Mouse (Mus musculus) limb, embryonic 10.5 days (tissue): ENCODE measurements at regions not wholly inside any gene's neighbourhood (a gene's known extent, or its start where the extent isn't known, plus 50 kb on each side); places are given as distances from the start of the nearest gene placed in this dataset.

Source experiments
- DNase-seq: peaks from one replicate; pipeline ENCODE4 v3.0.0-alpha.2; 2017; ENCODE audit warnings: low spot score
- H3K27ac ChIP-seq: fragments of 300-500 bp; sonication (generic); 2 replicates; pipeline ENCODE4 v1.5.1; 2016; ENCODE audit warnings: mild to moderate bottlenecking
- H3K27me3 ChIP-seq: fragments of 300-500 bp; sonication (generic); 2 replicates; pipeline ENCODE4 v1.6.1; 2016; ENCODE audit warnings: low read depth, mild to moderate bottlenecking; ENCODE audit not compliant: poor library complexity, severe bottlenecking
- H3K36me3 ChIP-seq: fragments of 300-500 bp; sonication (generic); 2 replicates; pipeline ENCODE4 v1.6.1; 2016; ENCODE audit warnings: mild to moderate bottlenecking, moderate library complexity
- H3K4me1 ChIP-seq: fragments of 300-500 bp; sonication (generic); 2 replicates; pipeline ENCODE4 v1.6.1; 2016
- H3K4me3 ChIP-seq: fragments of 300-500 bp; sonication (generic); 2 replicates; pipeline ENCODE4 v1.5.1; 2016; ENCODE audit warnings: mild to moderate bottlenecking, moderate library complexity
- H3K9me3 ChIP-seq: fragments of 300-500 bp; sonication (generic); replicated peaks from 2 replicates; pipeline ENCODE4 v1.6.1; 2016; ENCODE audit warnings: mild to moderate bottlenecking
- WGBS: fragments of 180-500 bp; shearing (Covaris S2); methylation state at CpG from one replicate; pipeline ENCODE4 v1.1.7; 2016; 5-methylcytosine and 5-hydroxymethylcytosine counted together

- WGBS, result 52% methylated on average over 4 of the region's 4 CpGs
- no peaks in the 10 kb centered on the region for H3K27me3 ChIP-seq
- peaks cover 9% of the 10 kb centered on the region for H3K4me1 ChIP-seq
Measured at GRCm38 (mm10) chr9:115656994-115657713, 252.1 kb upstream of the Gadl1 start.

GRCm38 (mm10) chr9:115658477-115658876 is 250.8 kb upstream of the Gadl1 start:
- no peak overlapping the region for H3K27ac ChIP-seq
- WGBS, result 95% methylated on average over 5 of the region's 5 CpGs
- no peak for DNase-seq
- H3K9me3 ChIP-seq, result no peaks in the 10 kb centered on the region
- H3K4me1 ChIP-seq, result peaks cover 9% of the 10 kb centered on the region
- no peak overlapping the region for H3K4me3 ChIP-seq
- no peaks in the 10 kb centered on the region for H3K27me3 ChIP-seq
- no peaks in the 10 kb centered on the region for H3K36me3 ChIP-seq

More at GRCm38 (mm10) chr9:115656994-115657713, 252.1 kb upstream of the Gadl1 start:
- Histone ChIP-seq H3K4me3 (no peak overlapping the region), H3K27ac (no peak overlapping the region), H3K9me3 (no peaks in the 10 kb centered on the region), H3K36me3 (no peaks in the 10 kb centered on the region)
- no peak for DNase-seq

- 73% methylated on average over 1 of the region's 1 CpGs for WGBS
- DNase-seq, result no peak
- H3K4me1 ChIP-seq, result peaks cover 9% of the 10 kb centered on the region
- no peak overlapping the region for H3K4me3 ChIP-seq
- no peak overlapping the region for H3K27ac ChIP-seq
- no peaks in the 10 kb centered on the region for H3K27me3 ChIP-seq
- no peaks in the 10 kb centered on the region for H3K9me3 ChIP-seq
- no peaks in the 10 kb centered on the region for H3K36me3 ChIP-seq
Measured at GRCm38 (mm10) chr9:115660371-115660770, 248.9 kb upstream of the Gadl1 start.

GRCm38 (mm10) chr9:115661834-115662425 is 247.3 kb upstream of the Gadl1 start:
- Histone ChIP-seq H3K27ac (no peak overlapping the region), H3K9me3 (no peaks in the 10 kb centered on the region), H3K36me3 (no peaks in the 10 kb centered on the region), H3K4me1 (peaks cover 5% of the 10 kb centered on the region), H3K4me3 (no peak overlapping the region), H3K27me3 (no peaks in the 10 kb centered on the region)
- 66% methylated on average over 5 of the region's 5 CpGs for WGBS
- DNase-seq, result no peak

GRCm38 (mm10) chr9:115665337-115666004 is 243.8 kb upstream of the Gadl1 start:
- H3K27ac ChIP-seq, result no peak overlapping the region
- H3K4me1 ChIP-seq, result peaks cover 3% of the 10 kb centered on the region; the same call in 1 of the 2 replicates
- H3K4me3 ChIP-seq, result no peak overlapping the region
- no peaks in the 10 kb centered on the region for H3K9me3 ChIP-seq
- no peaks in the 10 kb centered on the region for H3K36me3 ChIP-seq
- no peak for DNase-seq
- H3K27me3 ChIP-seq, result no peaks in the 10 kb centered on the region
- WGBS, result 55% methylated on average over 5 of the region's 5 CpGs

GRCm38 (mm10) chr9:115666530-115666929 is 242.7 kb upstream of the Gadl1 start:
- no peak for DNase-seq
- H3K27me3 ChIP-seq, result no peaks in the 10 kb centered on the region
- H3K36me3 ChIP-seq, result no peaks in the 10 kb centered on the region
- H3K4me1 ChIP-seq, result no peaks in the 10 kb centered on the region
- H3K9me3 ChIP-seq, result no peaks in the 10 kb centered on the region
- no peak overlapping the region for H3K4me3 ChIP-seq
- no peak overlapping the region for H3K27ac ChIP-seq
- 80% methylated on average over 3 of the region's 3 CpGs for WGBS

- Histone ChIP-seq H3K27me3 (no peaks in the 10 kb centered on the region), H3K9me3 (no peaks in the 10 kb centered on the region), H3K4me1 (peaks cover 20% of the 10 kb centered on the region), H3K36me3 (no peaks in the 10 kb centered on the region), H3K4me3 (no peak overlapping the region), H3K27ac (no peak overlapping the region)
- DNase-seq, result no peak
- WGBS, result 79% methylated on average over 9 of the region's 9 CpGs
Measured at GRCm38 (mm10) chr9:115680703-115681576, 228.3 kb upstream of the Gadl1 start.

GRCm38 (mm10) chr9:115681841-115682240 is 227.4 kb upstream of the Gadl1 start:
- Histone ChIP-seq H3K4me3 (no peak overlapping the region), H3K36me3 (no peaks in the 10 kb centered on the region), H3K4me1 (peaks cover 20% of the 10 kb centered on the region), H3K27ac (no peak overlapping the region), H3K9me3 (no peaks in the 10 kb centered on the region), H3K27me3 (no peaks in the 10 kb centered on the region)
- DNase-seq, result no peak
- WGBS, result 71% methylated on average over 9 of the region's 9 CpGs

GRCm38 (mm10) chr9:115683951-115684350 is 225.3 kb upstream of the Gadl1 start:
- Histone ChIP-seq H3K27me3 (no peaks in the 10 kb centered on the region), H3K4me1 (peaks cover 20% of the 10 kb centered on the region), H3K27ac (no peak overlapping the region), H3K36me3 (no peaks in the 10 kb centered on the region), H3K9me3 (no peaks in the 10 kb centered on the region), H3K4me3 (no peak overlapping the region)
- no peak for DNase-seq

GRCm38 (mm10) chr9:115686605-115687004 is 222.7 kb upstream of the Gadl1 start:
- no peaks in the 10 kb centered on the region for H3K9me3 ChIP-seq
- no peak overlapping the region for H3K27ac ChIP-seq
- no peaks in the 10 kb centered on the region for H3K36me3 ChIP-seq
- no peaks in the 10 kb centered on the region for H3K27me3 ChIP-seq
- 92% methylated on average over 5 of the region's 5 CpGs for WGBS
- no peak for DNase-seq
- H3K4me3 ChIP-seq, result no peak overlapping the region
- peaks cover 34% of the 10 kb centered on the region for H3K4me1 ChIP-seq

GRCm38 (mm10) chr9:115692837-115693236 is 216.4 kb upstream of the Gadl1 start:
- peaks cover 22% of the 10 kb centered on the region for H3K4me1 ChIP-seq
- 66% methylated on average over 2 of the region's 2 CpGs for WGBS

GRCm38 (mm10) chr9:115703791-115704190 is 205.5 kb upstream of the Gadl1 start:
- H3K4me3 ChIP-seq, result no peak overlapping the region
- DNase-seq, result no peak
- 89% methylated on average over 7 of the region's 7 CpGs for WGBS
- H3K4me1 ChIP-seq, result peaks cover 5% of the 10 kb centered on the region
- H3K9me3 ChIP-seq, result no peaks in the 10 kb centered on the region
- H3K27ac ChIP-seq, result no peak overlapping the region
- H3K27me3 ChIP-seq, result no peaks in the 10 kb centered on the region
- H3K36me3 ChIP-seq, result no peaks in the 10 kb centered on the region

More at GRCm38 (mm10) chr9:115692837-115693236, 216.4 kb upstream of the Gadl1 start:
- no peak overlapping the region for H3K4me3 ChIP-seq
- H3K9me3 ChIP-seq, result no peaks in the 10 kb centered on the region
- no peak overlapping the region for H3K27ac ChIP-seq
- no peak for DNase-seq
- H3K36me3 ChIP-seq, result no peaks in the 10 kb centered on the region
- H3K27me3 ChIP-seq, result no peaks in the 10 kb centered on the region
